Mouse (Mus musculus) lung, embryonic 16.5 days (tissue): ENCODE data around the gene Smim27. TPM values are rescaled to one million over a fixed set of nuclear protein-coding genes. Genes with fewer than 3 reads are reported as not detected.
"Not testable (repeated sequence)": the region's sequence is repeated elsewhere in the genome, so short reads cannot be mapped to it uniquely, and the experiment has no call there.

Experiments
- ATAC-seq: fragments of 200-750 bp; cut with Nextera tagmentation; 2 replicates; pipeline ENCODE4 v1.8.0; 2017; ENCODE audit warnings: low read depth, mild to moderate bottlenecking, moderate library complexity
- H3K27ac ChIP-seq: fragments of 300-500 bp; sonication (generic); 2 replicates; pipeline ENCODE4 v1.5.1; 2014; ENCODE audit warnings: mild to moderate bottlenecking, control low read depth, low read length
- H3K27me3 ChIP-seq: fragments of 300-500 bp; sonication (generic); 2 replicates; pipeline ENCODE4 v1.6.1; 2014; ENCODE audit warnings: low read depth, low read length, mixed read lengths; ENCODE audit not compliant: control insufficient read depth, insufficient read depth
- H3K36me3 ChIP-seq: fragments of 300-500 bp; sonication (generic); 2 replicates; pipeline ENCODE4 v1.6.1; 2014; ENCODE audit warnings: low read length; ENCODE audit not compliant: control insufficient read depth, insufficient read depth
- H3K4me1 ChIP-seq: fragments of 300-500 bp; sonication (generic); replicated peaks from 2 replicates; pipeline ENCODE4 v1.6.1; 2014; ENCODE audit warnings: low read length, mixed read lengths; ENCODE audit not compliant: control insufficient read depth, insufficient read depth
- H3K4me2 ChIP-seq: fragments of 300-500 bp; sonication (generic); 2 replicates; pipeline ENCODE4 v1.6.1; 2014; ENCODE audit warnings: low read depth, low read length, control low read depth
- H3K4me3 ChIP-seq: fragments of 300-500 bp; sonication (generic); 2 replicates; pipeline ENCODE4 v1.5.1; 2014; ENCODE audit warnings: mild to moderate bottlenecking, low read length, control low read depth
- H3K9ac ChIP-seq: fragments of 300-500 bp; sonication (generic); 2 replicates; pipeline ENCODE4 v1.6.1; 2014; ENCODE audit warnings: low read length, control low read depth
- H3K9me3 ChIP-seq: fragments of 300-500 bp; sonication (generic); 2 replicates; pipeline ENCODE4 v1.6.1; 2016; ENCODE audit warnings: low read length; ENCODE audit not compliant: control insufficient read depth
- WGBS: fragments of 180-500 bp; shearing (Covaris S2); extraction: QIAGEN DNeasy Blood & Tissue Kit; methylation state at CpG from one replicate; pipeline ENCODE4 v1.1.7; 2014; 5-methylcytosine and 5-hydroxymethylcytosine counted together
- polyA plus RNA-seq: library from polyadenylated mRNA; unstranded; fragments of >200 nt; fragmentation: Nextera tagmentation; extraction: Ambion mirVana; gene quantifications from 2 replicates; pipeline ENCODE4 v1.2.1, GENCODE M21; 2015

Gene Smim27
- polyA plus RNA-seq, 1 experiment from 2014 or later: 36.6 TPM

- Histone ChIP-seq H3K36me3 (peaks cover 9% of the 10 kb centered on the region; the same call in 1 of the 2 replicates), H3K4me2 (peak within 1 kb of the TSS; percentile 96), H3K9me3 (no peaks in the 10 kb centered on the region), H3K27ac (peak within 1 kb of the TSS; percentile 85), H3K27me3 (no peaks in the 10 kb centered on the region), H3K4me3 (peak within 1 kb of the TSS; percentile 99), H3K4me1 (peaks cover 9% of the 10 kb centered on the region; the same call in 1 of the 2 replicates), H3K9ac (peak within 1 kb of the TSS; percentile 95)
- WGBS: under 1% methylated on average over 36 of the region's 36 CpGs
- peak; percentile 97 for ATAC-seq
Measured at GRCm38 (mm10) chr4:40279276-40279900, 10.0 kb downstream of the Smim27 start, which contains the start of gene Ndufb6. Gene Ndufb6 (minus strand): TSS chr4:40279421.

DNA sequence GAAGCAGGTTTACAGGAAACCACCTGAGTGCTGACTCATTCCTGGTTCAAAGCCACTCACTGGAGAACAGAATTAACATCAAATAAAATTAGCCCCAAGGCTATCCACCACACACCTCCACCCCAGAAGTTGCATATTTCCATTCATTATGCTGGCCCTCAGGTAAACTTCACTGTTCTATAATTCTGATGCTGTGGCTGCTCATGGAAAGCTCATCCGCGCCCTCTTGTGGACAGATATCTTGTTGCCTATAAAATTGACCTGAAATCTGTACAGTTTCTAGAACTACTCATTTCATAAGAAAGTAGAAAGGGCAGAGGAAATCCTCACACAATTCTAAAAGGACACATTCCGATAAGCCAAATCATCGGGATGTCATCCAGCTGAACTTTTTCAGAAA is 16.2 kb downstream of the Smim27 start:
- 13% methylated on average over 4 of the region's 4 CpGs for WGBS
- H3K27me3 ChIP-seq: no peaks in the 10 kb centered on the region
- H3K4me1 ChIP-seq: no peaks in the 10 kb centered on the region
- H3K27ac ChIP-seq: no peak overlapping the region
- no peak for ATAC-seq
- H3K9ac ChIP-seq: no peak overlapping the region
- H3K9me3 ChIP-seq: 0 out of 2 replicates have a peak, but pooled peaks cover under 1% of the 10 kb centered on the region
- H3K36me3 ChIP-seq: no peaks in the 10 kb centered on the region
- no peak overlapping the region for H3K4me2 ChIP-seq
- H3K4me3 ChIP-seq: no peak overlapping the region

DNA sequence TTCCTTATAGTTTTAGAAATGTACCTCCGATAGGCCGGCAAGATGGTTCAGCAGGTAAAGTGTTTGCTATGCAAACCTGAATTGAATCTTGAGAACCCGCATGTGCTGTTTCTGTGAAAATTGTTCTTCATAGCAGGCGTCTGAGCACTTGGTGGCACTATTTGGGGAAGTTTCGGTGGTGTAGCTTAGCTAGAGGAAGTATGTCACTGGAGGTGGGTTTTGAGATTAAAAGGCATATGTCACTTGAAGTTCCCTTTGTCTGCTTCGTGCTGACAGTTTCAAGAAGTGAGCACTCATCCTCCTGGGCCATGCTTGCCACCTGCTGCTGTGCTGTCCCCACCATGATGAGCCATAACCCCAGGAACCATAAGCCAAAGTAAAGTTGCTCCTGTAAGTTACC is 18.0 kb downstream of the Smim27 start:
- H3K4me1 ChIP-seq: no peaks in the 10 kb centered on the region
- H3K36me3 ChIP-seq: no peaks in the 10 kb centered on the region
- 52% methylated on average over 6 of the region's 6 CpGs for WGBS
- no peaks in the 10 kb centered on the region for H3K27me3 ChIP-seq
- H3K27ac ChIP-seq: no peak overlapping the region
- H3K4me3 ChIP-seq: no peak overlapping the region
- no peak overlapping the region for H3K9ac ChIP-seq
- no peak for ATAC-seq
- H3K4me2 ChIP-seq: no peak overlapping the region
- 0 out of 2 replicates have a peak, but pooled peaks cover 2% of the 10 kb centered on the region for H3K9me3 ChIP-seq

GRCm38 (mm10) chr4:40289046-40289445 is 19.7 kb downstream of the Smim27 start:
- Histone ChIP-seq H3K9me3 (0 out of 2 replicates have a peak, but pooled peaks cover 2% of the 10 kb centered on the region), H3K4me2 (no peak overlapping the region), H3K9ac (no peak overlapping the region), H3K36me3 (no peaks in the 10 kb centered on the region), H3K4me1 (no peaks in the 10 kb centered on the region), H3K27me3 (no peaks in the 10 kb centered on the region), H3K27ac (no peak overlapping the region), H3K4me3 (no peak overlapping the region)
- no peak for ATAC-seq
- whole genome bisulfite sequencing: 83% methylated on average over 2 of the region's 2 CpGs

- not testable (repeated sequence) for H3K4me1 ChIP-seq, H3K9ac ChIP-seq, ATAC-seq, H3K4me3 ChIP-seq, H3K27me3 ChIP-seq, H3K36me3 ChIP-seq, H3K9me3 ChIP-seq, H3K4me2 ChIP-seq, H3K27ac ChIP-seq
- WGBS: 86% methylated on average over 11 of the region's 11 CpGs
Measured at GRCm38 (mm10) chr4:40291511-40291910, 22.1 kb downstream of the Smim27 start.

DNA sequence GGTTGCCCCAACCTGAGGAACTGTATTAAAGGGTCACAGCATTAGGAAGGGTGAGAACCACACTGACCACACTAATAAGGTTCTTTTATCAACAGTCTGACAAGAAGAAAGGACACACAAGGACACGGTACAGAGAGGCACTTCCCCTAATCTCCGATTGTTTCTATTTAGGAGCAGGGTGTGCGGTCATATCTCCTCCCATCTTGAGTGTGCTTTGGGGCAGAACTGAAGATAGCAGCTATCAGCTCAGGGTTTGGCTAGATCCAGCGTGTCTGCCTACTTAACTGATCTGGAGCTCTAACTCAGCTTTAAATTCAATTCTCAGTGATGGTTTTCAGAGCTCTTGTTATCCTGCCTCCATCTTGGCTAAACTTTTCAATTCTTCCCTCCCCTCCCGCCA is 29.8 kb downstream of the Smim27 start:
- Histone ChIP-seq H3K9ac (no peak overlapping the region), H3K4me1 (no peaks in the 10 kb centered on the region), H3K4me2 (no peak overlapping the region), H3K27ac (no peak overlapping the region), H3K27me3 (no peaks in the 10 kb centered on the region), H3K4me3 (no peak overlapping the region), H3K9me3 (no peaks in the 10 kb centered on the region; the same call in 1 of the 2 replicates), H3K36me3 (no peaks in the 10 kb centered on the region)
- 57% methylated on average over 5 of the region's 5 CpGs for WGBS
- ATAC-seq: no peak

GRCm38 (mm10) chr4:40301076-40301789 is 31.9 kb downstream of the Smim27 start:
- peak; percentile 74 for ATAC-seq
- Histone ChIP-seq H3K36me3 (no peaks in the 10 kb centered on the region), H3K9me3 (no peaks in the 10 kb centered on the region), H3K27ac (no peak overlapping the region), H3K4me1 (no peaks in the 10 kb centered on the region), H3K4me3 (peak overlapping the region; percentile 29), H3K9ac (no peak overlapping the region), H3K27me3 (no peaks in the 10 kb centered on the region), H3K4me2 (peak overlapping the region; percentile 51)
- WGBS: 7% methylated on average over 16 of the region's 16 CpGs

- Histone ChIP-seq H3K9ac (no peak overlapping the region), H3K27me3 (no peaks in the 10 kb centered on the region), H3K27ac (no peak overlapping the region), H3K9me3 (no peaks in the 10 kb centered on the region), H3K4me1 (no peaks in the 10 kb centered on the region), H3K4me3 (no peak overlapping the region), H3K36me3 (no peaks in the 10 kb centered on the region), H3K4me2 (no peak overlapping the region)
- WGBS: 66% methylated on average over 10 of the region's 10 CpGs
- ATAC-seq: no peak
Measured at GRCm38 (mm10) chr4:40302445-40303125, 33.2 kb downstream of the Smim27 start.

- H3K9ac ChIP-seq: no peak overlapping the region
- no peak overlapping the region for H3K4me2 ChIP-seq
- no peaks in the 10 kb centered on the region for H3K9me3 ChIP-seq
- ATAC-seq: no peak
- H3K36me3 ChIP-seq: no peaks in the 10 kb centered on the region
- H3K4me3 ChIP-seq: no peak overlapping the region
- H3K27me3 ChIP-seq: no peaks in the 10 kb centered on the region
- H3K4me1 ChIP-seq: no peaks in the 10 kb centered on the region
- no peak overlapping the region for H3K27ac ChIP-seq
Measured at GRCm38 (mm10) chr4:40309682-40310081, 40.3 kb downstream of the Smim27 start.
